Mouse (Mus musculus) kidney, adult 18-20 months (tissue): ENCODE measurements around the gene S100a9.
A peak's percentile ranks its signal among the peaks of the same experiment; 100 is the strongest.

Source experiments
- DNase-seq: peaks from one replicate; pipeline ENCODE4 v3.0.0; 2021

The S100a9 gene

DNA sequence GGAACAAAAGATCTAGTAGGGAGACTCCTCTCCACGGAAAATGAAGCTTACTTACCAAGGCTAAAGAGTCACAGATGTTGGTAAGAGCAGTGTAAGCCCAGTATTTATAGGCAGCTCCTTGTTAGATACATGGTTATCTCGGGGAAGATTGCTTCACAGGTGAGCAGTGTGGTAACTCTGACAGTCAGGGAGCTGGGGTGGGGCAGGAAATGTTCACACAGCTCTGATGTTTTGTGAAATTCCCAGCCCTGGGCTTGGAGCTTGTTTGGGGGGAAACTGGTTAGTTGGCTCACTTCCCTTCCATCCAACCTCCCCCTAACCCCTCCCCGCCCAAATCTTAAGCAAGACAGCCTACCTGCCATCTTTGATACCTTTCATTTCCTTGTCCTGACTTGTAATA, at the start of gene S100a9:
Gene S100a9, minus strand, starts transcription at position 109 of the 400 bp plus-strand sequence.
- DNase-seq: no peak

DNA sequence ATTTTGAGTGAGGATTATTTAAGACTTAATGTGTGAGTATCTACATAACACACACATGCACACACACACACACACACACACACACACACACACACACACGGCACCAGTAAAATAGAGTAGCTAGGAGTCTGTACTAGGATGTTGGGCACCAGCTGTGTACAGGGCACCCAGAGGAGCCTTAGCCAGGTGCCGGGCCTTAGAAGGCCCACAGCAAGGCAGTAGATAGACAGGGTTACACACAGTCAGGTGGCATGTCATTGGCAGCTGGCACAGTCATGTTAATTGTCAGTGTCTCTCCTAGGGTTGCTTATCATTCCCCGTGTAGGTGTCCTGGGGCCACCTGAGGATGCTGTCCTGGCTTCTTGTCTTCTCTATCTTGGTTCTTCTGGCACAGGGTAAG, 31.1 kb upstream of the S100a9 start, which contains the start of gene Pglyrp4:
Gene Pglyrp4, plus strand, starts transcription at position 301 of the 400 bp plus-strand sequence.
- no peak for DNase-seq

DNA sequence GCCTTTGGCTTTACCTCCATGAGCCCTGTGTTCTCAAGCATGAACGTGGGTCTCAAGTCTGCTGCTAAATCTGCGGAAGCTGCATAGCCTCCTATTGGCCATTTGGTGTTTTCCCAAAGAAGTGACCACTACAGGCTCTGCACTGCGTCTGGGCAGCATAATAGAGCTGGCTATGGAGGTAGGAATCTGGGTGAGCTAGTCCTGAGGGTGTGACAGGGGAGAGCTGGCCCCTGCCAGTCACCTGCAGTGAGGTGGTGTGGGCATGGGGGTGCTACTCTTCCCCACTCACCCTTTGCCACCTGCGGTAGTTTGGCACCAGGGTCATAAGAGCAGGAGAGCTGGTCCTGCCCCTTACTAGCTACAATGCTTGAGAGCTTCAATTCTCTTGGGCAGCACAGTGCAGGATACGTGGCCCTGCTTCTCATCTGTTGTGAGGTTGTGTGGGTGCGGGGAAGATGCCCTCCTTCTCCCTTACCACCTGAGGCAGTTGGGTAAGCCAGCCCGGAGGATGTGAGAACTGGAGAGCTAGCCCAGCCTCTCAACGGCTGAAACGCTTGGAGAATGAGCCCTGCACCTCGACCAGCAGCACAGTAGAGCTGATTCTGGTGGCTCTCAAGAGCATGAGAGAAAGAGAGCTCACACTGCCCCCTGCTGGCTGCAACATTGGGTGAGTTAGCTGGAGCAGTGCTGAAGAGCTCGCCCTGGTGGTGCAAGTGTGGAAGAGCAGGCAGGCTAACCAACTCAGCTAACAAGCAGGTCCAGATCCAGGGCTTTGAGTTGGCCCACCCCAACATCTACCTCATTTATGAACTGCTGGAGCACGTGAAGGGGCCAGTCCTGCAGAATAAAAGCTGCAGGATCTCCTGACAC, 14.3 kb upstream of the S100a9 start:
- peak; percentile 85 for DNase-seq

DNA sequence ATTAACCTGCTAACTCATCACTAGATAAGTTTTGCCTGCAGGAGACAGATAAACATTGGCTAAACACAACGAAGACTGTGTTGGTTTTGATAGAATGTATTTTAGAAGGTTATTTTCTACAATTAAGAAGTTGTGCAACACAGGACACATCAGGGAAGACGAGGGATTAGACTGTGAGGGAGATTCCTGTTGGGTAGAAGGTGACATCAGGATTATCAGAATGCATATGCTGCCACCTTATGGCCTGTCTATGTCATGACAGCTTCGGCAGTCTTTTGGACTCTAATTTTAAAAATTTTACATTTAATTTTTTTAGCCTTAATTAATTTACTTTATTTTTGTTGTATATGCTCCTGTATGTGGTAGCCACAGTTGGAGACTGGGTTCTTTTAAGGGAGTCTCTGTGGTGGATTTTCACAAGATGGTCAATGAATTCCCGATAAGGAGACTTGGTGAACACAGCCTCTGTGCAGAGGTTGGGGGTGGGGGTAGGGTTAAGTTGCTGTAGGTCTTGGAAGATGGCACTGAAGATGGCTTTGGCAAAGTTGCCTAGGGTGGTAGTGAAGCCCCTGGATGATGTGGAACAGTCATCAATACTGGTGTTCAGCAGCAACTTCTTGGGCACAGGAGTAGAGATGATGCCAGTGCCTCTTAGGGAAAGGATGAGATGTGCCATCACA, 13.1 kb upstream of the S100a9 start:
- DNase-seq: no peak

DNA sequence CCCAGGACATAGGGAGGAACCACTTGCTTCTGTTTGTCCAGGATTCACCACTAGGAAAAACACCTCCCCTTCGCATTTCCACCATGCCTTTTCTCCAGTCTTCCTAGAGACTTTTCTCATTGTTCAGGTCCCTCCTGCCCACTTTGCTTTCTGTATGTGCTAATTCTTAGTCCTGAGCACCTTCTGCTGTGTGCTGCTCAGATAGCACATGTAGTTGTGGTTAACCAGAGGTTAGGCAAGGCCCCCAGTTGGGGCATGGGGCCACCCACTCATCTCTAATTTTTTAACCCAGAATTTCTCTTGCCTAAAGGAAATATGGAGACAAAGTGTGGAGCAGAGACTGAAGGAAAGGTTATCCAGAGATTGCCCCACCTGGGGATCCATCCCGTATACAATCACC, 6.7 kb upstream of the S100a9 start:
- DNase-seq: no peak

DNA sequence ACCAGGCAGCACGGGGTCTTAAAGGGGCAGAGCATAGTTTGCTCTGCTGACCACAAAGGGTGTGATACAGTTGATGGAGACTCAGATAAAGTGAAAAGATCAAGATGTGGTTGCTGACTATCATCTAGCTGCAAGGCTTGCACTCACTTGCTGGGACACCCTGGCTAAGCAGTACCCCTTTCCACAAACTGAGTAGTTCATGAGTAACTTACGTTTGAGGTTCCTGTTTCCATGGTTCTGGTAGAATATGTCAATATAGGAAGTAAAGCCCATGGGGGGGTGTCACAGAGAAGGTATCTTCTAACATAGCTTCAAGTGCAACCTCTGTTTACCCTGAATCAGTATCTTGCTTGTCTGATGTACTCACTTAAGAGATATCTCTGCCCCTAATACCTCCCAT, 2.0 kb downstream of the S100a9 start:
- DNase-seq: no peak

DNA sequence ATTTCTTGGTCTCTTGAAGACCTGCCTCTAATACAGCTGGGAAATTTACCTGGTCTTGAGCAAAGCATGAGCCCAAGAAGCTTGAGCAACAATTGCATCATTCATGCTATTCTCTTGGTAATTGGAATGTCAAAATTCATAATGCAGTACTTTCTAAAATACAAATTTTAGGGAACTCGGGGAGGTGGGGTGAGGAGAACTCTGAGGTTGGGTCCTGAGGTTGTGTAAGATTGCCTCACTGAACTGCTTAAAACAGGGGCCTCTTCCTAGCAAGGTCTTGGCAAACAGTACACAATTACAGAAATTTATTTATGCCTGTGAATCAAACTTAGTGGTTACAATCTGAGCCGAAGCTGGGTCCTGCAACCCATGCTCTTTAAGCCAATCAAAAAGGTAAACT, 8.7 kb downstream of the S100a9 start:
- no peak for DNase-seq

DNA sequence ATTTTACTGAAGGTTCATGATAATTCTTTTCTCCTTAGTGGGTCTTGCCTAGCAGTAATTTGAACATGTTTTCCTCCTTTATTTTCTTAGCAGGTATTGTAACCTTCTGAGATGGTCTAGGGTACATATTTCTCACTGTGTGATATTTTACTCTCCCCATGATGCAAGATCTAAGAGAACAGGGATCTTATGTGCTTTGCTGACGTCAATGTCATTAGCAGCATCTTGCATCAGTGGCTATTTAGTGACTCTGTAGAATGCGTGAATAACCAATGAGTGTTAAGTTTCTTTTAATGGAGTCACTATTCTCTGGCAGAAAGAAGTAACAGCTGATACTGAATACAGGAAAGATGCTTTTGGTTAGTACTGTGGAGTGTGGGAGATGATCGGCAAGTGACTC, 11.6 kb downstream of the S100a9 start:
- no peak for DNase-seq

DNA sequence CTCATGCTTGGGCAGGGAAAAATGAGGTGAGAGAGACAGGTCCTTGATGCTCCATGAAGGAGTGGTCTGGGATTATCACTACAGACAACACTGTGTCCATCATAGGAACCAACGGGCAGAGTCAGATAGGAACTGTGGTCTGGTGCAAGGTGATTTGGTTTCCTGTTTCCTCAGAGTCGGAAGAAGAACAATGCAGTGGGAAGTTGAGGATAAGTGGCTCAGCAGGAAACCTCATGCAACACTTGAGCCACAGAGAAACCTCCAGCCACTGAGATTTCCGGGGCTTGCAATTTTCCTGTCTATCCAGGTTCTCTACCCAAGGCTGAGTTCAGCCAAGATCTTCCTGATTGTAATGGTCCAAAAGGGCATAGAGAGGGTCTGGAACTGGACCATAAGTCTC, 16.9 kb downstream of the S100a9 start:
- no peak for DNase-seq

DNA sequence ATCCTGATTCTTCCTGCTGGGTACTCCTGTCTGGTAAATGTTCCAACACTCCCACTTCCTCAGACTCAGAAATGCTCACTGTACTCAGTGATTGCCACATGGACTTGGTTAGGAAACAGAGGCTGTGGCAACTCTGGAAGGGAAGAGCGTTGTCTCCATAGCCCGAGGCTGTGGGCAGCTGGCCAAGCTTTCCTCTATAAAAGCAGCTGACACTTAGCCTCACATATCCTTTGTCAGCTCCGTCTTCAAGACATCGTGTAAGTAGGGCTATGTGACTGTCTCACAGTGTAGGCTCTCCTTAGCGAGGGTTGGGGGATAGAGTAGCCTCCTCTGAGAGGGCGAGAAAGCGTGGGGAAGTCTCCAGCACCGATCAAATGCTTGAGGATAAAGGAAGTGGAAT, 26.7 kb downstream of the S100a9 start, which contains the start of gene S100a8:
Gene S100a8, plus strand, starts transcription at position 133 of the 400 bp plus-strand sequence.
- DNase-seq: no peak

DNA sequence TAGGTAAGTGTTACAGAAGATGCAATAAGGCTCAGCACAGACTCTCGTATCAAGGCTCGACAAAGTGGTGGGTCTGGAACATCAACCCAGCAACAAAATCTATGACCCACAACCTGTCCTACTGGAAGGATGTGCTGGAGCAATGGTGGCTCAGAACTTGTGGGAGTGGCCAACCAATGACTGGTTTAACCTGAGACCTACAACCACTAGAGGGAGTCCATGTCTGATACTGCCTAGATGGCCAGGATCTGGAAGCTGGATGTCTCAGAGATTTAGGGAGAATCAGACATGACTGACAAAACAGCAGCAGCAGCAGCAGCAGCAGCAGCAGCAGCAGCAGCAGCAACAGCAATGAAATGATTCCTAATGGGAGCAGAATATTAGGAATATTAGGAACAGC, 31.3 kb downstream of the S100a9 start:
- DNase-seq: no peak

DNA sequence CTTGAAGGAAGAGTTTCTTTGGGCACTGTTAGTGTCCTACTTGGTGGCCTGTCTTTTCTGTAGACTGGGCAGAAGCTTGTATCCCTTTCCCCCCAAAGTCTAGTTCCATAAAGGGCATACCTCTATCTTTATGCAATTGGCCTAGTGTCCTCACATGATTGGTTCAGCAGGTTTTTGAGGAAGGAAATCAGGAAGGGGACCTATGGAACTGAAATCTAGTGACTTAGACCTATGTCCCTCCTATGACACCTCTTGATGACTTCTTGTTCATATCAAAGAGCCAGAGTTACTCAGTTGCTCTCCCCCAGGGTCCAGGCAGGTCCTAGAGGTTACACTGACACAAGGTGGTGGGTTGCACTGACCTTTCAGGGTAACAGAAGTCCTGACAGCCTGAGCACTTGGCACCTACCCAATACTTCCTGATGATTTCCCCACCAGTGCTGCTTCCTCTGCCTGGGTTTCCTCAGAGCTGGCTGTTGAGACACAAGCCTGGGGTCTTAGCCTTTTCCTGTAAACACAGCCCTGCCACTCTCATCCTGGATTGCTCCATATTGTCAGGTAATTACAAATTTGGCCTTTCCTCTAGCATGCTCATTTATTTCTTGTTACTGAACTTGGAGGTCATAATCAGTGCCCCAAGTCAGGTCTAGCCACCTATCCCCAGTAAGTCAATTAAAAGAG, 36.0 kb downstream of the S100a9 start:
- DNase-seq: no peak

DNA sequence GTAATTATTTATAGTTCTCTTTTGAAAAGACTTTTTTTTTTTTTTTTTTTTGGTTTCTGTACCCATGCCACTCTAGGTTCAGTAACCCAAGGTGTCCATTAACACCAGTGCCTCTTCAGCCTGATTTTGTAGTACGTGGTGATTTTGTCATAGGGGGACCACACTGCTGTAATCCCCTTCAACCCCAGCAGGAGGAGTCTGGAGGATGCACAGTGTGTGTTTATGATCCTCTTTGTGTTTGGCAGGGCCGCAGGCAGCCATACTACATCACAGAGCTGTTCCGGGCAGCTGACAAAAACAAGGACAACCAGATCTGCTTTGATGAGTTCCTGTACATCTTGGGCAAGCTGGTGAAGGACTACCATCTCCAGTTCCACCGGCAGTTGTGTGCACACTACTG, 38.1 kb downstream of the S100a9 start:
- no peak for DNase-seq

DNA sequence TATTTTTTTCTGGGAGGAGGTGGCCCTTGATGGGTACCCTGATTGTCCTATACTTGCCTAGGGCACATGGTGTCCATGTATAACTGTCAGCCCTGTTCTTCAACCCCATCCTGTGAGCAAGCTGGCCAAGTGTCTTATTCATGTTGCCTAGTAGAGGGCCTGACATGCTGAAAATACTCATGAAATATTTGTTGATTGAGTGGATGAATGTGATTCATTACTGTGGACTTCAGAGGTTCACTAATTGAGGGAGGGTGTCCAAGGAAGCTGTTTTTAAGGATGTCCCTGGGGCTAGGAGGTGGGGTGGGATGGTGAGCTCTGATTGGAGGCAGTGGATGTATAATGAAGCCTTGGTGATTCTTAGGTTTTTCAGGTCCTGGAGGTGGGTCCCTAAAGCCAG, 41.8 kb downstream of the S100a9 start, which contains the start of gene S100a7a:
Gene S100a7a, plus strand, starts transcription at position 301 of the 400 bp plus-strand sequence.
- DNase-seq: no peak

DNA sequence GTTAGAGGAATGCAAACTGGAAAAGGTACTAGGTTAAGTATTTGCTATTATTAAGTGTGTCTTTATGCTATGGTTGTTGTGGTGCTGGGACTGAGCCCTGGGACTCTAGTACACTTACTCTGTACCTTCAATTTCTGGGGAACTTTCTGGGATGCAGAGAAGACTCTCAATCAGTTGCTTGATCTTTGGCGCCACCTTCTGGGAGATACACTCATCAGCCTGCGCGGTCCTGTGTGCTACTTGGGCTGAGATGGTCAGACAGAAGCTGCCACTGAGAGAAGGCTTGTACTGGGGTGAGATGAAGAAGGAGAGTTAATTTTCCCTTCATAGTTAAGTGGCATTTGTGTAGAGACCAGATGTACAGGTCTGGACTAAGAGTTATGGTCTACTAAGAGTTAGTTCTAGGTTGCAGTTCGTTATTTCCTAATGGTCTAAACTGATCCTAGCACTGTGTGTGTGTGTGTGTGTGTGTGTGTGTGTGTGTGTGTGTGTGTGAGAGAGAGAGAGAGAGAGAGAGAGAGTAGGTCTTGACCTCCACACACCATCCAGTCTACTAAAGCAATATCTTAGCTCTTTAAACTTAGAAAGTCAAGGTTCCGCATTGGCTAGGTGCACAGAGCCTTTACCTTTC, 42.5 kb downstream of the S100a9 start:
- DNase-seq: peak; percentile 70

DNA sequence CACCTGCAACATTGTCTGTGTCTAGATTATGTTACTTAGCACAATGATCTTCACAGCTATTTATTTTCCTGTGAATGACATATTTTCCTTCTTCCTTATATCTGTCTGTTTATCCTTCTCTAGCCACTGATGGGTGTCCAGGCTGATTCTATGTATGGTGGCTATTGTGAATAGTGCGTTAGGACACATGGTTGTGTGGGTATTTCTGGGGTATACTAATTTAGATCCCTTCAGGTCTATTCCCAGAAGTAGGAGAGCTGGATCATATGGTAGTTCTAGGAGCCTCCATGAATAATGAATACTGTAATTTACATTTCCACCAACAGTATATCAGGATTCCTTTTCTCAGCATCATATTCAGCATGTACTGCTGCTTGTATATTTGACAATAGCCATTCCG, 45.7 kb downstream of the S100a9 start:
- DNase-seq: no peak

DNA sequence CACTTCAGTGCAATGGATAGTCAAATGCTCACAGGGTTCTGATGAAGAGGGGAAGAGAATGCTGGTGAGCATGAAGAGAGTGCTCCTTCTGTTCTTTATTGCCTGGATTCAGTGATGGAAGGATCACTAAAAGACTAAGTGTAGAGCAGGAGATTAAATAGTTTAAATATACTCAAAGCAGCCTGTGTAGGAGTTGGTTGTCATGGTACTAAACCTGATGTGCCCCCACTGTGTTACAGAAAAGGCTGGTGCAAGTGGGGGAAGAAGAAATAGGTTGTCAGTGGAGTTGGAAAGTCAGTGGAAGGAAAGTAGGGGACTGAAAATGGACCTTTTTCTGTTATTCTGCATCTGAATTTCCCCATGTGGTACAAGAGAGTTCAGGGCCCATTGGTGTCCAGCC, 46.5 kb downstream of the S100a9 start:
- DNase-seq: no peak

DNA sequence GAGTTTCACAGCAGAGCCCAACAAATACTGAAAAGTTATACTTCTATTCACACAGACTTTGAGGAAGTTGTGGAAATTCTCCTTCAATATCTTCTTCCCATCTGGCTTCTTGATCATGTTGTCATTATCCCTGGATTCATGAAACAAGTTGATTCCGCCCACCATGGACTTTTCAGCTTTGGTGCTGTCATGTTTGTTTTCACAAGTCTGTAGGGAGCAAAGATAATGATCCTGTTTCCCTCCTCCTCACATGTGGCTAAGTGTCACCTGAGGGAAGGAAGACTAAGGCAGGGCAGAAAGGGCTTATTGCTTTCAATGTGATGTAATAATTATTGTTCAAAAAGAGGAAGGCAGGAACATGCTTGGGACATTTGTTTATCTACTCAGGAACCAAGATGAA, 48.2 kb downstream of the S100a9 start:
- no peak for DNase-seq

DNA sequence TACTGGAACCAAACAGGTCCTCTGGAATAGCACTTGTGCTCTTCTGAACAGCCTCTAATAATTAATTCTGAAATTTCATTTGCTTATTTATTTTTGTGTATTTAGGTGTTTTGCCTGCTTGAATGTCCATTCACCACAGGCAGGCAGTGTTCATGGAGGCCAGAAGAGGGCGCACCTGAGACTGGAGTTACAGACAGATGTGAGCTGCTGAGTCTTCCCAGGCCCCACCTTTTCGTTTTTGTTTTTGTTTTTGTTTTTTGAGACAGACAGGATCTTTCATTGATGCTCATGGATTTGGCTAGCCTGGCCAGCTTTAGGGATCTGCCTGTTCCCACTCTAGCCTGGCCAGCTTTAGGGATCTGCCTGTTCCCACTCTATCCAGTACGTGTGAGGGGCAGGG, 51.3 kb downstream of the S100a9 start:
- peak; percentile 62 for DNase-seq
